Mouse (Mus musculus) A20 (cell line): Measurements from ENCODE around the gene Rbm26.

Experiments
- DNase-seq: peaks from one replicate; pipeline ENCODE4 v3.0.0-alpha.2; 2011; ENCODE audit warnings: low read depth, low spot score

The Rbm26 gene

DNA sequence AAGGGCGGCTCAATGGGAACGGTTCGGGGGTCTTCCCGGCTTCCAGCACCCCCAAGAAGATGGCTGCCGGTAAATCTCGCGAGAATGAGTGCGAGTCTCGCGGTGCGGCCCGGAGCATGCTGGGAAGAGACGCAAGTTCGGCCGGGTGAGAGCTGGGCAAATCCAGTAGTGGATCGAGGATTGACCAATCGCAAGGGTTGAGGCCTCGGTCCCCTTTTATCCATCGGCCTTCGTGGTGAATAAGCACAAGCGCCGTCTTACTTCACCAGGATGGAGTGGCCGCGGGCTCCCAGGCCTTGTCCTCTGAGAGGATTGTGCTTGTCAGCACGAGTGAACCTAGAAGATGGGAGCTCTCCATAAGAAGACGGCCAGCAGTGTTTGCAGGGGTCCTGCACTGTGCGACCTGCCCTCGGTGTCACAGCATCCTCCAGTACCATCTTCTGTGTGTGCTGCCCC lies at the start of gene Rbm26:
Gene Rbm26, minus strand, starts transcription at position 90 of the 456 bp plus-strand sequence.
- DNase-seq: peak; percentile 100

DNA sequence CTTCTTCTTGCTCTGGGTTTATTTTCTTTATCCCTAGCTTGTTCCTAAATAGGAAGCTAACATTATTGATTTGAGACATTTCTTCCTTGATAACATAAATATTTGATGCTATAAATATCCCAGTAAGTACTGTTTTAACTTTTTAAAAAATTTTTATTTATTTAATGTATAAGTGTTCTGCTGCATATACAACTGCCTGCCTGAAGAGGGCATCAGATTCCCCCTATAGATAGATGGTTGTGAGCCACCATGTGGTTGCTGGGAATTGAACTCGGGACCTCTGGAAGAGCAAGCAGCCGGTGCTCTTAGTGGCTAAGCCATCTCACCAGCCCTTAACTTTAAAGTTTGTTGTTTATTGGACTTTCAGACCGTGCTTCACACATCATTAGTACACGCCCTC lies 48.7 kb upstream of the Rbm26 start:
- peak; percentile 24 for DNase-seq

DNA sequence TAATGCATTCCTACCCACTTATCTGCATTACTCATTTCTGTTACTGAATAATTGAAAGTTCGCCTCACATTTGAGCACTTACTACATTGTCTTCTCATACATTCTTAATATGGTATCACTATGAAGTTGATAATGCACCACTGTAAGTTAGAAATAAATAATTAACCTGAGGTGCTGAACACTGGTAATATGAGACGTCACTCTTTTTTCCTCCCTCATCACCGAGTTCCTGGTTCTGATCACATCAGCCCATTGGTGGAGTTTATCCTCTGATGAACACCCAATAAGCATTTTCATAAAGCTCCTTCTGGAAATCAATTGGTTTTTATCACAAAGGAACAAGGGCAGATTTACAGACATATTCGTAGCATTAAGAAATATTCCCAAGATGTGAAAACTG lies 45.1 kb upstream of the Rbm26 start:
- DNase-seq: no peak

DNA sequence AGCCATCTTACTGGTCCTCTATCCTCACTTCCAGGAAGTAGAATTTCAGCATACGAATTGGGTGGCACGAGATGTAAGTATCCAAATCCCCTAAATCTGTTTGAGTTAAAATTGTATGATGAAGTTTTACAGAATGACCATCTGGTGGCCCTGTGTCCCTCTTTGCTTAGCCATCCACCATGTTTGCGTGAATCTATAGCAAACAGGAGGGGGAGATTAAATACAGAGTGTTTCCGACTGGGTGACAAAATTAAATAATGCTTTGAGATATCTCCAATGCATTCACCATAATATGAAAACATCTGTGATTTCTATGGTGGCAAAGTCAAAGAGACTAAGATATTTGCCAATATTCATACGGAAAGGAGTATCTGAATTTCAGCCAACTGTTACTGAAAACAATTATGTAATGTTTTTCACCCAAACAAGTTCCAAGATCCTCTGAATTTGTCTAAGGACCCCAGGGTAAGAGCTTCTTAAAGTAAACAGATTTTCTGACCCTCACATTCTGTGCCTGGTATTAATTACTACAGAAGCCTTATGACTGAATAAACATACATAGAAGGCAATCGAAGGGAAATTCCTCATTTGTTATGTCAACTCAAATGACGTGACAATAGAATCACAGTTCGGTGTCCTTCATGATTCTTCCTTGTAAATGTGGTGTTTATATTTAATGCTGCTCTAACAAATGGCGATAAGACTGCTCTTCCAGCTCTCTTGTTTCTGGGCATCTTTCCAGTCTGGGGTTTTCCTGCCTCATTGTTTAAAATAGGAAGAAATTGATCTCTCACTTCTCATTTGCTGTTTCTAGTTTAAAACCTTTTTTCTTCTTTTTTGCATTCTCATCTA lies 42.6 kb upstream of the Rbm26 start:
- no peak for DNase-seq

DNA sequence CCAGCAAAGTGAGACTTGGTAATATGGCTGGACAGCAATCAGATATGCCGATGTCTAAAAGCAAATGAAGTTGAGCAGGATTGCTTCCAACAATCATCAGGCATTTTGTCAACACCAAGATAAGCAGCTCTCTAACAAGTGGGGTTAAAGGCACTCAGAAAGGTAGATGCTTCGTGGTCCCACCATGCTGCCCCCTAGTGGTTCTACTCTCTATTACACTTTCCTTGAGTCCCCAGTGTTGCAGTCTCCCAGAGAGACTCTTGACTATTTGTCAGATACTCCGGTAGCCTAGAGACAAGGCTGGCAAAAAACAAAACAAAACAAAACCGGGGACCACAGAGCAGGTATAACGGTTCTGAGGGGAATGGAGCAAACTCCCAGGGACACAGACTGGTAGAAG lies 21.3 kb upstream of the Rbm26 start:
- peak; percentile 68 for DNase-seq

DNA sequence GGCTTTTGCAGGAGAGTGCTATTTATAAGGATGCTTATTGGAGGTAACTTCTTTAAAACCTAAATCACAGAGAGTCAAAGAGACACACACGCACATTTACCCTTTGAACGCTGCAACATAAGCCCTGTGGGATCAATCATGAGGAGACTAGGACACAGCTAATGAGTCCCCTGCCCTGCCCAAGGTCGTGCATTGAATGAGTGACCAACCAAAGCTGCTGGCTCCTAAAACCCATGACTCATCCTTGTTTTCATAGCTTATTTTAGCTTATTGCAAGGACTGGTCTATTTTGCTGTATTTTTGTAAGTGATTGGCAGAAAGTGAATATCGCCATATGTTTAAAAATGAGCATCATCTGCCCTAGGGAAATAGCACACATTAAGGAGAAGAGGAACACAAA lies 17.6 kb upstream of the Rbm26 start:
- DNase-seq: no peak

DNA sequence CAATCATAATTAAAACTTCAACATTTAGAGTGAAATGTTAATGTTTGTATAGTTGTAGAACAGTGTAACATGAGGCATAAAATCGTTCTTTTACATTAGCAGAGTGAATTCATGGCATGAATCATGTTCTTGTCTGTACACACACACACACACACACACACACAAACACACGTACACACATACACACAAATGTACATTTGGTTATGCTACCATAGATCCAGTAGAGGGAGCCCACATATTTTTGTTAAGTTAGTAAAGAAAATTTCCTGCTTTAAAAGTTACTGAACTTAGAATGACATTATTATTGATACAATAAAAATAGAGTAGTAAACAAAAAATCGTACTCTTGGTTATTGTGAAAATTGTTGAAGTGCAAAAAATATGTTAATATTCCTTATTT lies 7.7 kb upstream of the Rbm26 start:
- peak; percentile 52 for DNase-seq

DNA sequence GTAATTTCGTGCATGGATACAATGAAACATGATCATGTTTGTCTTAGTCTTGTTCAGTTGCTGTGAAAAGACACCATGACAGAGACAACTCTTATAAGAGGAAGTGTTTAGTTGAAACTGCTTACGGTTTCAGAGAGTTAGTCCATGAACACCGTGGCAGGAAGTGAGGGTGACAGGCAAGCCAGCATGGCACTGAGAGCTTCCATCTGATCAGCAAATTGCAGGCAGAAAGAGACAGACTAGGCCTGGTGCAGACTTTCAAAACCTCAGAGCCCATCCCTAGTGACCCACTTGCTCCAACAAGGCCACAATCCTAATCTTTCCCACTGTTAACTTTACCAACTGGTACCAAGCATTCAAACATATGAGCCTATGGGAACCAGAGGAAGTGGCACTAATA lies 5.7 kb upstream of the Rbm26 start:
- peak; percentile 57 for DNase-seq

DNA sequence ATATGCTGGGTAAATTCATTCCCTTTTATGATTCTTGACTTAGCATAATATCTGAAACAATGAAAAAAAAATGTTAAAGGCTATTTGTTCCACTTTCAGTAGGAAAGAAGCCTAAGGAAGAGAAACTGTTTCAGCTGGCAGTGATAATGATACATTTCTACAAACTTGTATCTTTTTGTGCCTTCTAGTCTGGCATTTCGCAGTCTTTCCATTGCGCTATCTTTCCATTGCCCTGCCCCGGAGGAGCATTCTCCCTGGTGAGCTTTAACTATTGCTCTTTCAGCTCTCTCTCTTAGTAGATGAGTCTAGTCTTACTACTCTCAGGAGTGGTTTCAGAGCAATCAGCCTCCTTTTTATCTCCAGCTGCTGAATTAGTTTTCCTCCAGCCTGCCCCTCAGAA lies 2.6 kb upstream of the Rbm26 start:
- DNase-seq: no peak

DNA sequence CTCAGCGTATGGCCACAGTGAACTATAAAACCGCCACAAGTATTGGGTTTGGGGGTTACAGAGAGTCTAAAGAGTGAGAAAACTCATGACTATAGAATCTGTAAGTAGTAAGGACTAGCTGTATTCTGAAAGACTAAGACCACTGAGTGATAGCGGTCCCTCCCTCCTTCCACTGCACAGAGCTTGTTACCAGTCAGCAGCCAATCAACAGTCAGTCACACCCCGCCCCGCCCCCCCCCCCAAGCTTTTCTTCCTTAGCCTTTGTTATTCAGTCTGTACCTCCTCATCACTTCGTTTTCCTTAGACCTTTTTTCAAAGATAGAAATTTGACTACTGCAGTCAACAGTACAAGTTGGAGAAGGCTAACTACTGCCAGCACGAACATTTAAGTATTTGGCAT lies 1.9 kb upstream of the Rbm26 start:
- DNase-seq: no peak

DNA sequence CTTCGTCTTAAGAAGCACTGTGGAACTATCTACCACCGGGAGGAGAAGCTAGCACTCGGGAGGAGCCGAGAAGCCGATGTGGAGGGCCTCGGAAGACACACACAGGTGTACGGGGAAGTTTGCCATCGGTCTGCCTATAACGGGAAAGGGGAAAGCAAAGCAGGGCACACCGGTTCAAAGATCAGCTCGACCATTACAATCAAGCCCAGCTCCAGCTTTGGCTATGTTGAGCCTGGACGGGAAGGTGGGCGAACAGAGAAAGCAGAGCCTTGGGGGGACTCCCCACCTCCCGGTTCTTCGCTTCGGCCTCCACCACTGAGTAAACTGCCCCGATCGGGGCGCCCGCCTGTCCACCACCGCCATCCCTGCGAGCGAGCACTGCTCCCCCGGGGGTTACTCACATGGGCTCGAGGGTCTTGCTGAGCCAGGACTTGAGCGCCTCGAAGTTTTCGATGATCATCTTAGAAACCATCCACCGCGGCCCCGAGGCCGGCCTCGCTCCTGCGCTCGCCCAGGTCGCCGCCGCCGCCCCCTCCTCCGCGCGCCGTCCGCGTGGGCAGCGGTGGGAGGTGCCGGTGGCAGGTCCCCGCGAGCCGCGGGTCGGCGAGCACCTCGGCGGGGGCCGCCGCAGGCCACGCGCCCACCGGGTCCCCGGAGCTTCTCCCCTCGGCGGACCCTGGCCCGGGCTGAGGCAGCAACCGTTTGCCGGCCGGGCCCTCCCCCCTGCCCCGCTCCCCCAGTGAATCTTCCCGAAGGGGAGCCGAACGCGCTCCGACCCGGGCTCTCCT lies 552 bp downstream of the Rbm26 start:
- DNase-seq: peak; percentile 83

DNA sequence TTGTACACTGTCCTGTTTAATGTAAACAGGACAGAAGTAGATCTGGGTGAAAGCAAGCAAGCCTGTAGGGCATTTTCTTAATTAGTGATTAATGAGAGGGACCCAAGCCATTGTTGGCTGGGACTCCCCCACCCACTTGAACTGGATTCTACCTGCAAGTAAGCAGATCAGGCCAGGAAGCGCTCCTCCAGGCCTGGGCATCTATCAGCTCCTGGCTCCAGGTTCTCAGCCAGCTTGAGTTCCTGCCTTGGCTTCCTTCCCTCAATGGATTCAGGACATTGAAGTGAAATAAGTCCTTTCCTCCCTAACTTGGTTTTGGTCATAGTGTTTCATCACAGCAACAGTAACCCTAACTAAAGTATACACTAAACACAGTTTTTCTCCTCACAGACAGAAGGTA lies 9.9 kb downstream of the Rbm26 start:
- DNase-seq: no peak

DNA sequence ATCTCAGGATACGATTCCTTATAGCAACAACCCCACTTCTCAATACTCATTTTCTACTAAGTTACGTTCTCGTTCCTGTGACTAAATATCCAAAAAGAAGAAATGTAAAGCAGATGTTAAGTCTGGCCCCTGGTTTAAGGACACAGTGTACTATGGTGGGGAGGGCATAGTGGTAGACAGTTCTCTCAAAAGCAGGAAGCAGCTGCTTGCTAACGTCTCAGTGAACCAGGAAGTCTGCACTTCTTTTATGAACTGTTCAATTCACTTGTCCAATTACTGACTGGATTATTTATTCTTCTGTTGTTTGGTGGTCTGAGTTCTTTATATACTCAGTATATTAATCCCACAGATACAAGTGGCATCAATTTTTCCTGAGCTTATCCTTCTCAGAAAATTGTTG lies 12.3 kb downstream of the Rbm26 start:
- peak; percentile 59 for DNase-seq

DNA sequence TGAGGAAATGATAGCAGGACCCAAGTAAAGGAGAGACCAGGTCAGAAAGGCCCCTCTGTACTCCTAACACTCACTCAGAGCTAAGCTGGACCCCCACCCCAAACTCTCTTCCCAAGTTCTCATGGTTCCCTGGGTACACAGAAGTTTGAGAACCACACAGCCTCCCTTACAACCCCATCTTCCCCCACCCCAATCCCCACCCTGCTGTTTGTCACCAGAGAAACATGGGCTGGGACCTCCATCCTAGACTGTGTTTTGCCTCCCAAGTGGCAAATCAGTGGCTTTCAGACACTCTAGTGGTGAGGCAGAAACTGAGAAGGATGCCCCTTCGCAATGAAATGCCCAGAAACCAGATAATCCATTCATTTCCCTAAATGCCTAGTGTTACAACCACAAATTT lies 15.8 kb downstream of the Rbm26 start:
- no peak for DNase-seq

DNA sequence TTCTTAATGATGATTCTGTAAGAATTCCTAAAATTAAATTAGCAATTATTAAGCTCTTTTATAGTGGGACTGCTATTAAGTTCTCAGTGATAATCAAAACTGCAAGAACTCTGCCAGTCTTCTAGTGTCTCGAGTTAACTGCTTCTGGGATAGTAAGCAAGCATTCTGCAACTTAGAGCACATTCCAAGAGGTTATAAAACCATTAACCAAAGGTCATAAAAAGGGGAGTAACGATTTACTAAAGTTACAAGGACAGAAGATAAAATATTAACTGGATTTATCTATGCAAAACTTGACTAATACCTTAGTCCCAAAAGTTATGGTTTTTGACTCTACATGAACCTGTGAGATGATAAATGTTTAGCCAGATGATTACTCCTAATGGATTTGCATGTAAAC lies 18.6 kb downstream of the Rbm26 start:
- no peak for DNase-seq

DNA sequence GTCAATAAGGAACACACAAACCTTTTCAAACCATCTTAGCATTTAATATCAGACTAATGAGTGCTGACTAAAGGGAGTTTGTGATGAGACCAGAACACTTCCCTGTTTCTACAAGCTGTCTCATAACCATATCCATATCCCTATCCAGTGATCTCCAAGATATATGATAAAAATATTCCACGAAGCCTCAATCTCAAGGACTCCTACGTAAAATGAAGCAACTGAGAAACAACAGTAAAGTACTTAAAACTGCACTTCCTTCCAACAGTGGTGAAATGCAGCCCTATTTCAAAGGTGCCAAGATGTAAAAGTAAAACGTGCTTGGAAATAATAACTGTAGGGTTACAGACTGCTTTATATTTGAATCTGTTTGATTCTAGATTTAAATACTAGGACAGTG lies 43.1 kb downstream of the Rbm26 start:
- no peak for DNase-seq

DNA sequence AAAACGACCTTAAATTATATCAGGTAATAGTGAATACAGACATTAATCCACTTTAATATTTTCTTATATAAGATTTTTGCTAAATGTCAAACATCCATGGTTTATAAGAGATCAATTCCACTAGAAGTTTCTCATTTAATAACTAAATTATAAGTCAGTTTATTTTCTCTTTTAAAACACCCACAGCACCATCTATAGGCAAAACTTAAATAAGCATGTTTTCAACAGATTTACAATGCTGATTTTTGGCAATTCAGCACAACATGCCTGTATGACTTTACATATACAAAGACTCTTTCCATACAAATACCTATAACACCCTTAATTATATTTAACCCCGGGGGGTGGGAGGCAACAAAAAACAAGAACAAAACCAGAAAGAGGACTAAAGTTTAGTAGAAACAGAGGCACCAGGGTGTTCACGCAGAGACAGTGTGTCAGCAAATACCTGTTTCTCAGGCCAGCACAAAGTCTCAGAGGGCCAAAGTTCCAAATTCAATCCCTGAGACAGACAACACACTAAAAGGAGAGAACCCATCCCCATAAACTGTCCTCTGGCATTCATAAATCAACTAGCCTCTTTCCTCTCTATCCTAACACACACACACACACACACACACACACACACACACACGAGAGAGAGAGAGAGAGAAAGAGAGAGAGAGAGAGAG lies 49.3 kb downstream of the Rbm26 start:
- peak; percentile 39 for DNase-seq

DNA sequence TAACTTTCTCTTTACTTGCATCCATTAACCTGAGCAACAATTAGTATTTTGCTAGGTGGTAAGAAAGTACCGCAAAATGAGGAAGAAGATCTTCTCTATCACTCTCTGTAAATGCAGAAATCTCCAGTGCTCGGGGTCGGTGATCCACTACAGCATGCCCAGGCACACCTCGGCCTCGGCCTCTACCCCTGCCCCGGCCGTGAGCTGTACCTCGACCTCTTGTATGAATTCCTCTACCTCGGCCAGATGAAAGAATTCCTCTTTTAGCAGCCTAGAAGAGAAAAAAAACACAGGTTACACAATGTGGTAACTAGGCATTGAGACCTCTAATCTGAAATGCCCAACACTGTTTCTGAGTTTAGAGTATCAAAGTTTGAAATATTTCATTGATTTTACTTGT lies 52.6 kb downstream of the Rbm26 start:
- DNase-seq: no peak

DNA sequence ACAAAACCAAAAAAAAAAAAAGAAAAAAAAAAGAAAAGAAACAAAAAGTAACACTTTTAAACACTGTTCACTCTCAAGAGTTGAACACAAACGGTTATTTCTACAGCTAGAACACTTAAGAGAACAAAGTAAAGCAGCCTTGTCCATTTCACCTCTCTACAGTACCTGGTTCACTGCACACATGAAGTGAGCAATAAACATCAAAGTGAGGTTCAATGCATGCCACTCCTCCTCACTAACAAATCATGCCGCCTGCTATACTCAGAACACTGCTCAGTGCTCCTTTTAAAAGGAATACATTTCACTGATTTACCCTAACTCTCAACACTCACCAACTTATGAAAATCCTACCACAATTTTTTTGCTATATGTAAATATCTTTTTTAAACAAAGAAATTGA lies 61.7 kb downstream of the Rbm26 start:
- no peak for DNase-seq

DNA sequence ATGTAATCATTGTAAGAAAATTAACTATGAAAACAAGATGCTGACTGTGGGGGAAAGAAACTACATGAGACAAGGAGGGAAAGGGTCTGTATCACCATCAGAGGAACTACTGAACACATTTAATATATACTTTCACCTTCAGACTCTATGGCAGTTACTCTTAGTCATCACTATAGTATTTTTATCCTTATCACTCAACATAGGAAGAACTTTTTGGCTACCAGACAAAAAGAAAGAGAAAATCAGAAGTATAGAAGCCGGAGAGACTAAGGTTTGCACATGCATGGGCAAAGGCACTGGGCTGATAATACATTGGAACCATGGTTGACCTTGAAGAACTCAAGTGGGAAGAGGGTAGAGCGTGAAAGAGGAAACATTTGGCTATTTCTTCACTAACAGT lies 70.9 kb downstream of the Rbm26 start:
- DNase-seq: no peak

DNA sequence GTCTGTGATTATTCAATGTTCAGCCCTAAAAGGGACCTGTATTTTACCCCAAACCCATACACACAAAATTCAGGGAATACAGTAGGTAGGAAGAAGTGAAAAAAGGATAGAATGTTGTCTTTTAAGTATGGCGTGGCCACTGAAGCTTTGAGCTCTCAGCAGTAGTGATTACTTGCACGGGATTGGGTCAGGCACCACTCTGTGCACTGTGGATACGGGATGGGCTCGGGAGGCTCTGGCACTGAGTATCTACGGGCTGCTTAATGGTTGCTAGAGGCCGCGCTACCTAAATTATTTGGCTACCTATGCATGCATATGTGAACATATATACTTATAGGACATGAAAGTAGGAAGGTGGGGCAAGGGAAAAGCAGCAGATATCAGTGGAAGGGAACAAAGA lies 78.3 kb downstream of the Rbm26 start:
- DNase-seq: no peak

DNA sequence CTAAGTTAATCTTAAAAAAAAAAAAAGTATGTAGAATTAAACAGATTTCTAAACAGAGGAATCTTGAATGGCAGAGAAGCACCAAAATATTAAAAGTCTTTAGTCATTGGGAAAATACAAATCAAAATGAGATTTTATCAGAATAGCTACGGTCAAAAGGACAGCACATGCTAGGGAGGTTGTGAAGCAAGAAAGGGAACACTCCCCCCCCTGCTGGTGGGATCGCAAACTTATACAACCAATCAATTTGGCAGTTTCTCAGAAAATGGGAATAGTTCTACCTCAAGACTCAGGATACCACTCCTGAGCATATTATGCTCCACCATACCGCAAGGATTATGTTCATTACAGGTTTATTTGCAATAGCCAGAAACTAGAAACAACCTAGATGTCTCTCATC lies 80.9 kb downstream of the Rbm26 start:
- peak; percentile 47 for DNase-seq
